Mouse (Mus musculus): ENCODE measurements around the gene Pitx2.

DNA sequence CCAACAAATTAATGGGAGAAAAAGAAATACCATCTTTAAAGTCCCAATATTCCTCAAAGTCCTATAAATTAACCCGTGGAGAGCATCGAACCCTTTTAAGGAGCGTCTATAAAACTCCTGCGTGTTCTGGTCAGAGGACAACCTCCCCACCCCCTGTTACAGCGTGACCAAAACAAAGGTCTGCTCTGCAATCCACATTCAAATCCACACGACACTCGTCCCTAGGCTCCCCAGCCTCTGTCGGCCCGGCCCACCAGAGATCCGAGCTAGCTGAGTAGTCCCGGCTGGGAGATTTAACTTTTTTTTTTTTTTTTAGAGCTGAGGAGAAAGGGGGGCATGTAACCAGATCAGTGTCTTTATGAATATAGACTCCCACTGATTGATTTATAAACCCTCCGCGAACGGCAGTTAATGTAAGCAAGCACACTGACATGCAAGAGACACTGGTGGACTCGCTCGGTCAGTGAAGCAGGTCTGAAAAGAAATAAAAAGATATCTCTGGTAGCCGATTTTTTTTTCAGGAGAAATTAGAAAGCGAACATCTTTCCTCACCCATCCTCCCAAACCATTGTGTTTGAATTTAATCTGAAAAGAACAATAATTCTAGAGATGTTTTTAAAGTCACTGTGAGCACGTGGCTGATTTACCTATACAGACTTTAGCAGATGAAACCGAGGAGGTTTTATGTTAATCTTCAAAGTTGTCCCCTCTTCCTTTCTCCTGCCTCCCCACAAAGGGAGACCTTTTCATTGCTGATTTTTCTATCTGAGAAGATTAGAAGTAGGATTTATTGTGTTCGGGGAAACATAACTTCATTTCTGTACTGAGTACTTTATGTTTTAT, 23.0 kb downstream of the Pitx2 start:
- TF ChIP-seq CTCF (IDR thresholded peaks at IDR 0.05; ENCODE audit: low read depth) (no peak), EP300 (IDR thresholded peaks at IDR 0.05; ENCODE audit: low read depth) (no peak)

All from liver, postnatal 0 days (tissue).